Comparison of ENCODE assay signal across 23 mouse cellular contexts in the genomic region with DNA sequence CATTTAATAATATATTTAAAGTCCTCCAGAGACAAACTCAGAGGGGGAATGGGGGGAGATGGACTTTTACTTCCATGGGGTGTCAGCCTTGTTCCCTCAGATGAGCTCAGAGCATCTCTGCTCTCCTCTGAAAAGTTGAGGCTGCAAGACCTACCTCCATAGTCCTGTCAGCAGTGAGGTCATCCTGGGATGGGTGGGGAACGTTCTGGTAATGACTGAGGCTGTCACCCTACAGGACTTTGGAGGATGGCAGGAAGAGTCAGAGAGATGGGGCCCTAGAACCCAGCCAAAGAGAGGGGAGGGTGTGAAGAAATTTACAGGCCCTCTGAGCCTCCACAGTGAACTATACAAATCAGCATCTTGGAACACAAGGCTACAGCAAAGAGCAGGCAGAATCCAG. TPM values are rescaled to one million over a fixed set of nuclear protein-coding genes. Genes with fewer than 3 reads are reported as not detected.
DNase-seq lines count a peak whose midpoint lies in the region; ATAC-seq and TF ChIP-seq lines count a peak whose summit lies in the region.
"Had no signal": no experiment of that assay in that cellular context is flagged by ENCODE, and none has a peak within 500 bp of the region (broad histone marks: within the 10 kb centered on the region; RNA-seq: fewer than 3 reads in every experiment).

No protein-coding gene starts in this region.

- intact Hi-C loops in gastrocnemius, adult 2 months (cut with DNase I): no loop called here

- peak; percentile 45 to 55 for DNase-seq in heart, adult 18-20 months
- DNase-seq in heart, embryonic 10.5 days (ENCODE audit: low spot score): no peak
- peak; percentile 19 for DNase-seq in lung, postnatal 0 days (ENCODE audit: low spot score)
- no peak for DNase-seq in lung, adult 18-20 months
- DNase-seq in gastrocnemius, adult 2 months: peak; percentile 66
- no peak for DNase-seq in stomach, postnatal 0 days (ENCODE audit: low spot score)
- DNase-seq in cerebellum, postnatal 4 days (ENCODE audit: low spot score in 2 of 2): no peak
- DNase-seq: adrenal gland, postnatal 14 days; cerebellum, adult 11-12 months; cerebellum, postnatal 14 days; kidney, adult 2 months; kidney, postnatal 14 days; retina, postnatal 1 day had no signal

- no peaks in the 10 kb centered on the region for H3K36me3 ChIP-seq in heart, embryonic 10.5 days
- H3K36me3 ChIP-seq in lung, postnatal 0 days (ENCODE audit: insufficient read depth, low read length): no peaks in the 10 kb centered on the region
- H3K36me3 ChIP-seq in stomach, postnatal 0 days (ENCODE audit: control insufficient read depth, insufficient read depth, low read length): no peaks in the 10 kb centered on the region
- H3K36me3 ChIP-seq: embryonic facial prominence, embryonic 15.5 days; G1E had no signal

- peak overlapping the region; percentile 42 for H3K4me2 ChIP-seq in lung, postnatal 0 days (replicated peaks; ENCODE audit: low read depth, low read length)
- peak overlapping the region; percentile 20 for H3K4me2 ChIP-seq in stomach, postnatal 0 days (replicated peaks; ENCODE audit: low read depth)
- H3K4me2 ChIP-seq: embryonic facial prominence, embryonic 15.5 days; liver, embryonic 11.5 days; lung, embryonic 14.5 days; midbrain, embryonic 11.5 days had no signal

- 26% methylated on average over 1 of the region's 1 CpGs for WGBS in heart, embryonic 10.5 days
- WGBS in lung, postnatal 0 days: 38% methylated on average over 1 of the region's 1 CpGs
- WGBS in stomach, postnatal 0 days: 25% methylated on average over 1 of the region's 1 CpGs

- TF ChIP-seq CTCF in lung, postnatal 0 days (IDR thresholded peaks at IDR 0.05): no peak
- no peak for TF ChIP-seq CTCF in gastrocnemius, adult 2 months (IDR thresholded peaks at IDR 0.05)
- no peak for TF ChIP-seq CTCF in stomach, postnatal 0 days (IDR thresholded peaks at IDR 0.05; ENCODE audit: low read depth)

- no peak for TF ChIP-seq EP300 in lung, postnatal 0 days (IDR thresholded peaks at IDR 0.05)
- no peak for TF ChIP-seq EP300 in stomach, postnatal 0 days (optimal IDR thresholded peaks at IDR 0.05)

- H3K27me3 ChIP-seq in heart, embryonic 10.5 days (ENCODE audit: insufficient read depth, poor library complexity, severe bottlenecking): peaks cover 6% of the 10 kb centered on the region
- no peaks in the 10 kb centered on the region for H3K27me3 ChIP-seq in lung, postnatal 0 days (replicated peaks; ENCODE audit: insufficient read depth, low read length)
- no peaks in the 10 kb centered on the region for H3K27me3 ChIP-seq in stomach, postnatal 0 days (ENCODE audit: control insufficient read depth, insufficient read depth, low read length)
- H3K27me3 ChIP-seq: embryonic facial prominence, embryonic 15.5 days had no signal

- no peaks in the 10 kb centered on the region for H3K9me3 ChIP-seq in heart, embryonic 10.5 days
- no peaks in the 10 kb centered on the region for H3K9me3 ChIP-seq in lung, postnatal 0 days (ENCODE audit: low read length)
- no peaks in the 10 kb centered on the region for H3K9me3 ChIP-seq in stomach, postnatal 0 days (ENCODE audit: control insufficient read depth, low read length)
- H3K9me3 ChIP-seq: embryonic facial prominence, embryonic 15.5 days; G1E had no signal

- 0 out of 2 replicates have a peak, but pooled peaks cover 2% of the 10 kb centered on the region for H3K4me1 ChIP-seq in heart, embryonic 10.5 days
- H3K4me1 ChIP-seq in lung, postnatal 0 days (ENCODE audit: insufficient read depth, low read depth, low read length): peaks cover 11% of the 10 kb centered on the region
- no peaks in the 10 kb centered on the region for H3K4me1 ChIP-seq in stomach, postnatal 0 days (replicated peaks; ENCODE audit: control insufficient read depth, insufficient read depth)
- H3K4me1 ChIP-seq: embryonic facial prominence, embryonic 15.5 days had no signal

- H3K4me3 ChIP-seq in heart, embryonic 10.5 days: no peak overlapping the region
- peak overlapping the region; percentile 26; the same call in 1 of the 2 replicates for H3K4me3 ChIP-seq in lung, postnatal 0 days (ENCODE audit: low read depth, low read length)
- peak overlapping the region; percentile 64 for H3K4me3 ChIP-seq in gastrocnemius, adult 2 months
- peak overlapping the region; percentile 6; the same call in 1 of the 2 replicates for H3K4me3 ChIP-seq in stomach, postnatal 0 days (ENCODE audit: low read depth, low read length)
- H3K4me3 ChIP-seq: embryonic facial prominence, embryonic 15.5 days; layer of hippocampus, adult 2 months had no signal

- H3K9ac ChIP-seq in lung, postnatal 0 days (replicated peaks; ENCODE audit: low read depth): 0 out of 2 replicates have a peak overlapping the region, but pooled peaks have one; percentile 16
- H3K9ac ChIP-seq in stomach, postnatal 0 days (ENCODE audit: low read length): 0 out of 2 replicates have a peak overlapping the region, but pooled peaks have one; percentile 23
- H3K9ac ChIP-seq: embryonic facial prominence, embryonic 15.5 days; lung, embryonic 14.5 days had no signal

- ATAC-seq in lung, postnatal 0 days: 0 out of 2 replicates have a peak, but pooled peaks have one; percentile 11
- no peak; the same call in 1 of the 2 replicates for ATAC-seq in stomach, postnatal 0 days (ENCODE audit: low FRiP score, low TSS enrichment)
- ATAC-seq: forebrain, embryonic 16.5 days; hindbrain, postnatal 0 days had no signal

- H3K27ac ChIP-seq in heart, embryonic 10.5 days: no peak overlapping the region
- peak overlapping the region; percentile 86 for H3K27ac ChIP-seq in lung, postnatal 0 days (ENCODE audit: low read length)
- H3K27ac ChIP-seq in gastrocnemius, adult 2 months: peak overlapping the region; percentile 86
- peak overlapping the region; percentile 73 for H3K27ac ChIP-seq in stomach, postnatal 0 days (replicated peaks)
- H3K27ac ChIP-seq: embryonic facial prominence, embryonic 15.5 days; macrophage had no signal

RNA-seq across cellular contexts. Expression of a gene that starts 0.8 kb away (rescaled TPM):
- total RNA-seq in heart, adult 18-20 months (2021): 10 to 100 TPM; 39.9 to 51.1 TPM
- not detected in 2 replicates for polyA plus RNA-seq in heart, embryonic 10.5 days (2016; fragmentation: Nextera tagmentation; extraction: Ambion mirVana)
- polyA plus RNA-seq in lung, postnatal 0 days (2015; fragmentation: Nextera tagmentation; extraction: Ambion mirVana): 84.7 and 86.6 TPM in 2 replicates
- 10 to 100 TPM; 33.5 to 50.2 TPM for total RNA-seq in gastrocnemius, adult 2 months (2021)
- polyA plus RNA-seq in stomach, postnatal 0 days (2015; fragmentation: Nextera tagmentation; extraction: Ambion mirVana): 13.9 and 17.1 TPM in 2 replicates
- total RNA-seq: G1E had no signal
- polyA plus RNA-seq: G1E; liver, embryonic 11.5 days; lung, embryonic 14.5 days; macrophage; midbrain, embryonic 11.5 days; neural tube, embryonic 11.5 days had no signal

RNA-seq across cellular contexts. Expression of a gene that starts 38.5 kb away (rescaled TPM):
- total RNA-seq in heart, adult 18-20 months (2021): 10 to 100 TPM; 30.3 to 31.3 TPM
- polyA plus RNA-seq in heart, embryonic 10.5 days (2016; fragmentation: Nextera tagmentation; extraction: Ambion mirVana): 102 and 138 TPM in 2 replicates
- polyA plus RNA-seq in lung, postnatal 0 days (2015; fragmentation: Nextera tagmentation; extraction: Ambion mirVana): 139 and 145 TPM in 2 replicates
- total RNA-seq in gastrocnemius, adult 2 months (2021): 10 to 100 TPM; 18.3 to 21.3 TPM
- 73.1 and 73.5 TPM in 2 replicates for polyA plus RNA-seq in stomach, postnatal 0 days (2015; fragmentation: Nextera tagmentation; extraction: Ambion mirVana)

RNA-seq across cellular contexts. Expression of a gene that starts 38.6 kb away (rescaled TPM):
- 10 to 100 TPM; 38.7 to 39.7 TPM for total RNA-seq in heart, adult 18-20 months (2021)
- 63.7 and 63.9 TPM in 2 replicates for polyA plus RNA-seq in heart, embryonic 10.5 days (2016; fragmentation: Nextera tagmentation; extraction: Ambion mirVana)
- polyA plus RNA-seq in lung, postnatal 0 days (2015; fragmentation: Nextera tagmentation; extraction: Ambion mirVana): 127 and 130 TPM in 2 replicates
- 10 to 100 TPM; 53.2 to 55.8 TPM for total RNA-seq in gastrocnemius, adult 2 months (2021)
- polyA plus RNA-seq in stomach, postnatal 0 days (2015; fragmentation: Nextera tagmentation; extraction: Ambion mirVana): 64.7 and 65.7 TPM in 2 replicates

Comparison
In these comparisons a context has a peak if more than half of its experiments do, and no peak if none do; other contexts are left out.
1. DNase-seq: peak in heart, adult 18-20 months (2 of 2), lung, postnatal 0 days (single experiment) and gastrocnemius, adult 2 months (single experiment); none in heart, embryonic 10.5 days (single experiment), lung, adult 18-20 months (0 of 2), stomach, postnatal 0 days (single experiment) and cerebellum, postnatal 4 days (0 of 2).
2. RNA of a gene that starts 0.8 kb away (polyA plus RNA-seq): 84.7 to 86.6 TPM in lung, postnatal 0 days and 13.9 to 17.1 TPM in stomach, postnatal 0 days; not detected in heart, embryonic 10.5 days; every median in the first group is over 10 times any median in the second.